Mouse (Mus musculus) erythroblast, embryonic 14.5 days (primary cell): Measurements from ENCODE around the gene Actr1b.

ENCODE experiments used
- GATA1 ChIP-seq: IDR thresholded peaks from 2 replicates; pipeline ENCODE4 v1.6.1; 2012; ENCODE audit warnings: low read length, inconsistent platforms, mixed read lengths
- TAL1 ChIP-seq: IDR thresholded peaks from 3 replicates; pipeline ENCODE4 v1.6.1; 2012; ENCODE audit warnings: low read length, inconsistent platforms, mixed read lengths

GRCm38 (mm10) chr1:36709854-36710280, 4.4 kb downstream of the Actr1b start, which contains the start of gene 4933424G06Rik:
- no peak for TF ChIP-seq TAL1
- no peak for TF ChIP-seq GATA1
